Comparison of ENCODE assay signal across 10 mouse cellular contexts in the genomic region with DNA sequence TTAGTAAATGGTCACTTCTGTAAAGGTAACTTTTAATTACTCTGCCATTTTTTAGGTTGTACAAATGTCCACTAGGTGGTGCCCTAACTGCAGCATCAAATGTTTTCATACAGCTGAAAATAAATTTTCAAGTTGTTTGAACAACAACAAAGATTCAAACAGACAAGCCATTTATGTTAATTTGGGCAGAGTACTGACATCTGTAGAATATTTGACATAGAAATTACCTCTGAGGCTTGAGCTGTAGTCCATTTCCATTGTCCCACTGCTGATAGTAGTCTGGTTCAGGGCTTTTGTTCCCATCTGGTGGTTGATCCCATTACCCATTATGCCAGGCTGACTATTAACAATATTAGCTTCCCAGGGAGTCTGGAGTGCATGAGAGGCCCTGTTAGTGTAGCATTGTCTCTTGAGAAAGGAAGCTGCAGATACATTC.
DNase-seq lines count a peak whose midpoint lies in the region; ATAC-seq and TF ChIP-seq lines count a peak whose summit lies in the region.
"Had no signal": no experiment of that assay in that cellular context is flagged by ENCODE, and none has a peak within 500 bp of the region (broad histone marks: within the 10 kb centered on the region; RNA-seq: fewer than 3 reads in every experiment).

No protein-coding gene starts in this region.

- no peak for ATAC-seq in kidney, embryonic 16.5 days (ENCODE audit: low FRiP score, low TSS enrichment)
- peak; percentile 39 for ATAC-seq in megakaryocyte progenitor cell, adult 5-6 weeks (replicated peaks; ENCODE audit: poor library complexity)
- no peak for ATAC-seq in activated CD4-positive, CD25-positive, alpha-beta regulatory T cell, adult 4 months
- no peak for ATAC-seq in megakaryocyte-erythroid progenitor cell, adult 5-6 weeks (replicated peaks; ENCODE audit: low FRiP score, low TSS enrichment, poor library complexity, severe bottlenecking)

- H3K27me3 ChIP-seq in kidney, embryonic 16.5 days (ENCODE audit: insufficient read depth, low read length) = no peaks in the 10 kb centered on the region
- H3K27me3 ChIP-seq: embryonic facial prominence, embryonic 12.5 days; limb, embryonic 12.5 days had no signal

- no peak overlapping the region for H3K9ac ChIP-seq in kidney, embryonic 16.5 days (replicated peaks; ENCODE audit: low read length)
- H3K9ac ChIP-seq in ES-E14 (ENCODE audit: insufficient read depth, low read depth, low read length, poor library complexity, severe bottlenecking) = no peak overlapping the region
- H3K9ac ChIP-seq: embryonic facial prominence, embryonic 12.5 days; limb, embryonic 12.5 days had no signal

- DNase-seq in kidney, postnatal 36 days = peak; percentile 33 to 46
- DNase-seq in ES-E14 (ENCODE audit: low read depth, low spot score) = peak; percentile 27
- peak; percentile 59 for DNase-seq in embryo, embryonic 10 days (ENCODE audit: low spot score)
- DNase-seq in heart, adult 8-10 months (ENCODE audit: low spot score) = no peak

- peaks cover 6% of the 10 kb centered on the region for H3K4me1 ChIP-seq in kidney, embryonic 16.5 days (ENCODE audit: insufficient read depth, low read length)
- no peaks in the 10 kb centered on the region for H3K4me1 ChIP-seq in ES-E14 (ENCODE audit: control insufficient read depth in 2 of 2, insufficient read depth in 2 of 2, low read length in 2 of 2, poor library complexity in 1 of 2)
- H3K4me1 ChIP-seq: embryonic facial prominence, embryonic 12.5 days had no signal

- H3K36me3 ChIP-seq in kidney, embryonic 16.5 days (ENCODE audit: insufficient read depth, low read length) = no peaks in the 10 kb centered on the region
- H3K36me3 ChIP-seq in ES-E14 (ENCODE audit: control insufficient read depth, insufficient read depth, low read length, poor library complexity, severe bottlenecking) = no peaks in the 10 kb centered on the region
- H3K36me3 ChIP-seq: embryonic facial prominence, embryonic 12.5 days; limb, embryonic 12.5 days had no signal

- no peak overlapping the region for H3K4me2 ChIP-seq in kidney, embryonic 16.5 days (replicated peaks; ENCODE audit: low read depth, low read length)
- H3K4me2 ChIP-seq: embryonic facial prominence, embryonic 12.5 days; limb, embryonic 12.5 days had no signal

- no peak overlapping the region for H3K4me3 ChIP-seq in kidney, embryonic 16.5 days (ENCODE audit: low read length)
- no peak overlapping the region for H3K4me3 ChIP-seq in ES-E14 (ENCODE audit: insufficient read depth in 1 of 2, low read depth in 1 of 2, low read length in 2 of 2, poor library complexity in 1 of 2, severe bottlenecking in 1 of 2)
- H3K4me3 ChIP-seq: embryonic facial prominence, embryonic 12.5 days; limb, embryonic 12.5 days had no signal

- no peak overlapping the region for H3K27ac ChIP-seq in kidney, embryonic 16.5 days (ENCODE audit: low read length)
- H3K27ac ChIP-seq in ES-E14 (ENCODE audit: insufficient read depth, low read depth, low read length, poor library complexity, severe bottlenecking) = no peak overlapping the region
- H3K27ac ChIP-seq: embryonic facial prominence, embryonic 12.5 days; limb, embryonic 12.5 days had no signal

- in situ Hi-C loops in ES-E14 (cut with MboI; ENCODE audit: low sequenced_read_pairs in 2 of 2, unreplicated experiment in 2 of 2) = no loop called here

- no peaks in the 10 kb centered on the region for H3K9me3 ChIP-seq in kidney, embryonic 16.5 days (ENCODE audit: low read length)
- no peaks in the 10 kb centered on the region for H3K9me3 ChIP-seq in ES-E14 (ENCODE audit: control insufficient read depth, insufficient read depth, low read depth, low read length)
- H3K9me3 ChIP-seq: embryonic facial prominence, embryonic 12.5 days; limb, embryonic 12.5 days had no signal

TF ChIP-seq in ES-E14, 5 proteins besides CTCF, POLR2A, EP300 and RAD21:
- TF ChIP-seq MAFK (IDR thresholded peaks at IDR 0.05; ENCODE audit: insufficient read depth, low read depth, low read length) (no peak), ZNF384 (IDR thresholded peaks at IDR 0.05; ENCODE audit: low read depth, low read length) (no peak), ZC3H11A (IDR thresholded peaks at IDR 0.05; ENCODE audit: borderline replicate concordance, low read depth, low read length) (peak; percentile 53; the same call in 1 of the 2 replicates), HCFC1 (IDR thresholded peaks at IDR 0.05; ENCODE audit: borderline replicate concordance, insufficient read depth, low read length) (no peak), CHD2 (IDR thresholded peaks at IDR 0.05; ENCODE audit: low read depth, low read length) (no peak)
